Mouse (Mus musculus) kidney, adult 11 months (tissue): ENCODE data around the gene Gtsf1l.

Experiments
- DNase-seq: peaks from one replicate; pipeline ENCODE4 v3.0.0; 2022

Gene Gtsf1l

GRCm38 (mm10) chr2:163049116-163049515 is 38.5 kb downstream of the Gtsf1l start:
- no peak for DNase-seq

DNA sequence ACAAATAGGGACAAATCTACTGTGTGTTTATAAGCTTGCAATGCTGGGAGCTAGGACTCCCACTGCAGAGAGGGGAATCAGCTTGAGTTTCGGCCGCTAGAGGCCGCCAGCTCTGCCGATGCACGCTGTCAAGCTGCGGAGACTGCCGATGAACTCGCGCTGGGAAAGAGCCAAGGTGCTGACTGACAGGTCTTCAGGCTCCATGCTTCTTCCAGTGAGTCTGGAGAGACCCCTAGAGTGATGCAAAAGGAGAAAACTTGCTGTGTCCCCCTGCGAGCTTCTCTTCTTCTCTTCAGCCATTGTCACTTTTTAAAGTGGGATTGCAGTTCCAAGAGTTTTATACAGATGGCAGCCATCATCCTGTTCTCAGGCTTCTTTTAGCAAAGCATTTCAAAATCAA is 39.5 kb downstream of the Gtsf1l start:
- peak; percentile 45 for DNase-seq

DNA sequence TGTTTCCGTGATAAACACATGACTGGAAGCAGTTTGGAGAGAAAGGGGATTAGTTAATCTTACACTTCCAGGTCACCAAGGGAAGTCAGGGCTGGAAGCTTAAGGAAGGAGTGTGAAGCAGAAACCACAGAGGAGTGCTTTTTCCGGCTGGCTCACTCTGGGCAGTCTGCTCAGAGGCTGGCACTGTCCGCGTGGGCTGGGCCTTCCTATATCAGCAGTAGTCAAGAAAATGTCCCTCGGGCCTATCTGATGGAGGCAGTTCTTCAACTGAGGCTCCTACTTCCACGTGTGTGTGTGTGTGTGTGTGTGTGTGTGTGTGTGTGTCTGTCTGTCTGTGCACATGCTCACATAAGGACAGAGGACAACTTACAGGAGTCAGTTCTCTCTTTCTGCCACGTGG is 47.7 kb downstream of the Gtsf1l start:
- DNase-seq: no peak
